Mouse (Mus musculus) erythroid progenitor cell, adult 5-6 weeks (primary cell): ENCODE data around the gene Micall2. TPM values are rescaled to one million over a fixed set of nuclear protein-coding genes. Genes with fewer than 3 reads are reported as not detected.
A peak's percentile ranks its signal among the peaks of the same experiment; 100 is the strongest.

Experiments
- ATAC-seq: replicated peaks from 2 replicates; pipeline ENCODE4 v1.8.0; 2016; ENCODE audit warnings: moderate number of reproducible peaks, mild to moderate bottlenecking, moderate TSS enrichment, inconsistent platforms; ENCODE audit not compliant: poor library complexity, low FRiP score, severe bottlenecking
- total RNA-seq, 2 experiments: library from RNA; stranded (forward) in 1 of 2; stranded (reverse) in 1 of 2; fragments of 150-400 nt in 1 of 2; fragments of 186-747, 209-891 nt in 1 of 2; gene quantifications; 2 replicates each; pipeline versions ENCODE4 v1.2.3 to v1.2.4; 2015 to 2017; ENCODE audit warnings: low replicate concordance in 2 of 2

Micall2 gene
- total RNA-seq, 2 experiments from 2014 or later, result 42.8 to 59.2 TPM

DNA sequence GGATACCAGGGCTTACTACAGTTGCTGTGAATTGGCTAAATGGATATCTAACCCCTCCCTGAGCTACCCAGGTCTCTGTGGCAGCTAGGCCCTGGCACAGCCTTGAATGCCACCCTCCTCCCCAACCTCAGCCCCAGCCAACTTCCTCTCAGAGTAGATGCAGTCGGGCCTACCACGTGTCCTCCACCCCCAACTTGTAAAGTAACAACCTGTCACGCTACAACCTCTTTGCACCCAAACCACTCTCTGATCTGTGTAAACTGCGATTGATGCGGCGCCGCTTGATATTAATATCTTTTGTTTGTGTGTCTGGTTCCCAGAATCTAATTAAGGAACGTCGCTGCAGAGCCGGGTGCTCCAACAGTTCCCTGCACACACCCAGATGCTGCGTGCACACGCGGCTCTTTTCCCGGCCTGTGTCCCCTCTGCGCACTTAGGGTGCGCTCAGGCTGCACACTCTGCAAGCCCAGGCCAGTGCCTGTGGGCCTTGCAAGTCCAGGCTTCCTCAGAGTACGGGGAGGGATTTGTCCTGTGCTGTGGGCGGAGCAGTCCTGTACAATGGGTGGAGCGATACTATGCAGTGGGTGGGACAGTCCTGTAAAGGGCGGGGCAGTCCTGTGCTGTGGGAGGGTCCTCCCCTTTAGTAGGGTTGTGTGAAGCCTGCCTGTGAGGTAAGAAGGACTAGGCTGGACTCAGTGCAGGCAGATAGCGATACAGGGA, 49.4 kb downstream of the Micall2 start:
- peak; percentile 65 for ATAC-seq

DNA sequence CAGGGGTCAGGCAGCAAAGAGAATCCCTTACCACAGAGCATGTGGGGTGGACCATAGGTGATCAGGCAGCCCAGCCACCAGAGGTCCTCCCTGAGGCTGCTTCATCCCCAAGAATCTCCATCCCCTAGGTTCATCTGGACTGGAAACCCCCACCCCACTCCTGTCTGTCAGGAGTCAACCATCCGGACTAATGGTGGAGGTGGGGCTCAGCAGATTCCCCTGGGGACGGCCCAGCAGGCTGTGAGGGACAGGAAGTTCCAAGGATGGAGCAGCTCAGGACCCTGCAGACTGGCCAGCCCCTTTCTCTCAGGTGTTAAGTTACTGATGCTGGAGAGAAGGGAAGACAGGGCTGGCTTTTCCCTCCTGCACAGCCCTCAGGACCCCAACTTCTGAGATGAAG, 52.9 kb downstream of the Micall2 start:
- ATAC-seq, result no peak

GRCm38 (mm10) chr5:139682631-139682977, 53.5 kb downstream of the Micall2 start:
- no peak for ATAC-seq

GRCm38 (mm10) chr5:139681832-139682630, 54.1 kb downstream of the Micall2 start:
- no peak for ATAC-seq

DNA sequence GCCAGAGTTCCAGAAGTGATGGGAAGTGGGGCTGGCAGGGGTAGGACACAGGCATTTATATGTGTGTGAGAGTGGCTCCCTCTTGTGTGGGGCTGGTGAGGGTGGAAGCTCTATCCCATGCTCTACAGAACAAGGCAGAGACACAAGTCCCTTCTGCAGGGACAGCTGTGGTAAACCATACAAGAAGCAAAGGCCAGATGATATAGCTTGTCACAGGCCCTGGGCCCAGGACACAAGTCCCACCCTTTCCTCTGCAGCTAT, 60.5 kb downstream of the Micall2 start:
- no peak for ATAC-seq

GRCm38 (mm10) chr5:139674940-139675706, 61.0 kb downstream of the Micall2 start:
- no peak for ATAC-seq

DNA sequence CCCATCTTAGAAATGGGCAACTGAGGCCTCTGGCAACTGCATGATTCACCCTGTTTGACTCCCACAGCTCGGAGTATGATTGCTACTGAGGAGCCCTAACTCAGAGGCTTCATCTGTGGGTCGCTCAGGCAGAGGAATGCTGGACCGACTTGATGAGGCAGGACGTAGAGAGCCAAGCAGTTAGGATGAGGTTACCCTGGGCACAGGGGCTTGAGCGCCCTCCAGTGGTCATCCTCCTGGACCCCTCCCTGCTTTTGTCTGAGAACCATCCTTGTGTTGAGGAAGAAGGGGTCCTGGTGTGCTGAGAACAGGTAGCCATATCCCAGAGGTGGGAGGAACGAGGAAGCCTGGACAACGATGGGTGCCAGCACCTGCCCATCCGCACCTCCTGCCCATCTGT, 66.8 kb downstream of the Micall2 start:
- ATAC-seq, result no peak; the same call in 1 of the 2 replicates

DNA sequence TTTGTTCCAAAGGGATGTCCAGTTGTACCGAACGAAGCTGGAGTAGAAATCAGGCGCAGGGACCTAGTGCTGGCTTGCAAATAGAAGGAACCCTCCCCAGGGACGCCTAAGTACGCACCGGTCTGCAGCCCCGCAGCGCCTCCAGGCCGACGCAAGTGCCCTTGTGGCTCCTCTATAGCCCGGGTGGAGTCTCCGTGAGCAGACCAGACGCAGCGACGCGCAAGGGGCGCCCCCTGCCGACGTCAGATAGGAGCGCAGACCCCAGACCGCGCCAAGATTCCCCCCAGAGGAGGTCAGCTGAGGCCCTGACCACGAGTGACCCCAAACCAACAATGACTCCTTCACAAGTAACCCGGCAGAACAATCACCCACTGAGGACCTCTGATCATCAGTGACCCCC, 67.6 kb downstream of the Micall2 start:
- ATAC-seq, result 0 out of 2 replicates have a peak, but pooled peaks have one; percentile 50

GRCm38 (mm10) chr5:139666496-139666895, 69.6 kb downstream of the Micall2 start:
- no peak for ATAC-seq

GRCm38 (mm10) chr5:139665375-139665774, 70.8 kb downstream of the Micall2 start:
- ATAC-seq, result no peak

- no peak for ATAC-seq
Measured at GRCm38 (mm10) chr5:139661713-139662112, 74.4 kb downstream of the Micall2 start.

DNA sequence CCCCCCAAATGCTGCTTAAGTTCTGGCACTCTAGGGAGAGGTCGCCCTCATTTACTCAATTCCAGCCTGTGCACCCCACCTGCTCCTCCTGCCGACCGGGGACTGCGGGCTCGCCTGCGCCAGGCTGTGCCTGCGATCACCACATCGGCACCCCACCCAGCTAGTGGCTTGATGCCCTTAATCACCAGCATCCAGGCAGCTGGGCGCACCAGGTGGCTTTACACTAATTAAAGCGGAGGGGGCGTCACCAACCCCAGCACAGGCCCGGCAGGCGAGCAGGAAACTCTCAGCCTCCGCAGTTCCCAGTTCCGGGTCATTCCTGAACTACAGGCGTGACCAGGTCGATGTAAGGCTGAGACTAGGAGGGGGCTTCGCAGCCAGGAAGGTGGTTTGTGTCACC, 76.8 kb downstream of the Micall2 start:
- ATAC-seq, result no peak

DNA sequence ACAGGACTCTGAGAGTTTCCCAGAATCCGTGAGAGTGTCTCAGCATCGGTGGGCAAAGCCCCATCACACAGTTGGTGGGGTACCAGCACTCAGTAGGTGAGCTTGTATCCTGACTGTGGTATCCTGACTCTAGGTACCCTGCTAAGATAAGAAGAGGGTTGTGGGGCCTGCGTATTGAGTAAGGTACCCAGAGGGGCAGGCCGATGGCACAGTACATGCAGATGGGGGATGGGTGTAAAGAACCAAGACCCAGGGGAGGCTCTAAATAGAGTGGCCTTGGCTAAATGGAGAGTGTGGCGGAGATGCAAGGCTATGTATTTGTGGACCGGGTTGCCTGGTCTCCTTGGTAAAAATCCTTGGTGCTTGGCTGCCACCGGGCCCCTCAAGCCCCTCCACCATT, 77.3 kb downstream of the Micall2 start:
- 0 out of 2 replicates have a peak, but pooled peaks have one; percentile 7 for ATAC-seq

- no peak; the same call in 1 of the 2 replicates for ATAC-seq
Measured at GRCm38 (mm10) chr5:139657959-139658602, 78.1 kb downstream of the Micall2 start.

Other genes with a start within 250 kb of the Micall2 start
- gene Uncx, start 192.8 kb downstream of the Micall2 start, total RNA-seq (2015; ENCODE audit: low replicate concordance), result not detected in 2 replicates
- gene Uncx, start 192.8 kb downstream of the Micall2 start, total RNA-seq (2017; ENCODE audit: low replicate concordance), result not detected in 2 replicates
- 46.5 and 59.1 TPM in 2 replicates for gene Ints1, start 39.3 kb upstream of the Micall2 start, total RNA-seq (2015; ENCODE audit: low replicate concordance)
- 31.3 and 72.7 TPM in 2 replicates for gene Ints1, start 39.3 kb upstream of the Micall2 start, total RNA-seq (2017; ENCODE audit: low replicate concordance)
- gene Mafk, start 55.2 kb upstream of the Micall2 start, total RNA-seq (2015; ENCODE audit: low replicate concordance), result 36.5 and 36.8 TPM in 2 replicates
- 45.3 and 55.7 TPM in 2 replicates for gene Mafk, start 55.2 kb upstream of the Micall2 start, total RNA-seq (2017; ENCODE audit: low replicate concordance)
- gene Tmem184a, start 83.6 kb upstream of the Micall2 start, total RNA-seq (2015; ENCODE audit: low replicate concordance), result not detected in 2 replicates
- gene Tmem184a, start 83.6 kb upstream of the Micall2 start, total RNA-seq (2017; ENCODE audit: low replicate concordance), result 0.13 TPM in 1 of 2 replicates, not detected in the other
- not detected in 2 replicates for gene Gm26938, start 90.1 kb upstream of the Micall2 start, total RNA-seq (2015; ENCODE audit: low replicate concordance)
- not detected in 2 replicates for gene Gm26938, start 90.1 kb upstream of the Micall2 start, total RNA-seq (2017; ENCODE audit: low replicate concordance)
- gene Psmg3, start 90.5 kb upstream of the Micall2 start, total RNA-seq (2015; ENCODE audit: low replicate concordance), result 3.2 and 25.2 TPM in 2 replicates
- 5.3 and 15.7 TPM in 2 replicates for gene Psmg3, start 90.5 kb upstream of the Micall2 start, total RNA-seq (2017; ENCODE audit: low replicate concordance)
- gene Elfn1, start 171.6 kb upstream of the Micall2 start, total RNA-seq (2015; ENCODE audit: low replicate concordance), result not detected in 2 replicates
- not detected in 2 replicates for gene Elfn1, start 171.6 kb upstream of the Micall2 start, total RNA-seq (2017; ENCODE audit: low replicate concordance)